Mouse (Mus musculus) cortical plate, adult 2 months (tissue): ENCODE results near the gene Myf5.

Source experiments
- CTCF ChIP-seq: fragments of 200-500 bp; IDR thresholded peaks from 2 replicates; pipeline ENCODE4 v1.5.1; 2011; ENCODE audit warnings: mild to moderate bottlenecking, control low read depth, low read length; ENCODE audit not compliant: insufficient read depth; ENCODE audit errors: extremely low read depth
- POLR2A ChIP-seq: fragments of 200-500 bp; IDR thresholded peaks from 2 replicates; pipeline ENCODE4 v1.6.1; 2011; ENCODE audit warnings: mild to moderate bottlenecking, low read length, control low read depth; ENCODE audit not compliant: insufficient read depth; ENCODE audit errors: extremely low read depth

GRCm38 (mm10) chr10:107494568-107494967, 8.6 kb upstream of the Myf5 start, which contains the start of gene Myf6:
- TF ChIP-seq CTCF (no peak), POLR2A (no peak)
